Mouse (Mus musculus) megakaryocyte-erythroid progenitor cell, adult 5-6 weeks (primary cell): Measurements from ENCODE around the gene Mid1. TPM values are rescaled to one million over a fixed set of nuclear protein-coding genes. Genes with fewer than 3 reads are reported as not detected.

Experiments used
- ATAC-seq: replicated peaks from 2 replicates; pipeline ENCODE4 v1.8.0; 2016; ENCODE audit warnings: mild to moderate bottlenecking, inconsistent platforms; ENCODE audit not compliant: severe bottlenecking, poor library complexity, low FRiP score, low TSS enrichment
- total RNA-seq, 2 experiments: library from RNA; stranded (forward) in 1 of 2; stranded (reverse) in 1 of 2; fragments of 200-1000, 215-1000 nt in 1 of 2; fragments of >200 nt in 1 of 2; fragmentation: Nextera tagmentation in 1 of 2; gene quantifications; 2 replicates each; pipeline ENCODE4 v1.2.3; 2014 to 2017

The Mid1 gene
- total RNA-seq, 2 experiments from 2014 or later: 29.5 to 112 TPM

GRCm38 (mm10) chrX:169807744-169808143, 122.7 kb downstream of the Mid1 start:
- ATAC-seq: no peak

- ATAC-seq: no peak
Observed at GRCm38 (mm10) chrX:169811318-169811717, 126.3 kb downstream of the Mid1 start.

DNA sequence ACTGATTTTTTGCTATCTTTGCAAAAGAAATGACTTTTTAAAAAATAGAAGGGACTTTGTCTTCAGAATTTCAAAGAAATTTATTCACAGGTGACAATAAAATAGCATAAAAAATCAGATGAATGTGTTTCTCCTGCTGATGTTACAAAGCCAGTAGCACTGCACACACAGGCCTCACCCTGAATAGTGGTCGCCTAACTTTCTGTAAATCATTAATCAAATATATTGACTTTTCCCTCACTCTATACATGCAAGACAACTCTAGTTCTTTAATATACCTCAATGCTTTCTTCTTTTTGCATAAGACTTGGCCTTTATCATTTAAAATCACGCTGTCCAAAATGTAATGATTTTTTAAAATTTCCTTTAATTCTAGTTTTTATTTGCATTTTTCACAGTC, 126.8 kb downstream of the Mid1 start:
- ATAC-seq: no peak

- no peak for ATAC-seq
Observed at GRCm38 (mm10) chrX:169813673-169814072, 128.7 kb downstream of the Mid1 start.

DNA sequence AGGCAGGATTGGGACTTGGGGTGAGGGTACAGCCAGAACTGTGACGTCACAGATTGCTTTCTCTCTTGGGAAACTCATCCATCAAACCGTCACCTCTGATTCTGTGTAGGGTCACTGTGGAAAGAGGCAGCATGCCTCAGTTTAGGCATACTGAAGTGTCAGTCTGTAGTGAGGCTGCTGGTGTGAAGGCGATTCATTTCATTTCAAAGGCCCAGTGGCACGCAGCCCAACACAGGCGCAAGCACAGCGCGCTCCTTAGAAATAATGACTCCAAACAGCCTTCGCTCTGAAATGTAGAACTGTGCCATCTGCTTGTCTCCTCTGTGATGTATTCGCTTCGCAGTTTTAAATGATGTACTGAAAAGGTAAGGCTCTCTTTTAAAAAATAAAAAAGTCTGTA, 141.9 kb downstream of the Mid1 start:
- no peak for ATAC-seq

DNA sequence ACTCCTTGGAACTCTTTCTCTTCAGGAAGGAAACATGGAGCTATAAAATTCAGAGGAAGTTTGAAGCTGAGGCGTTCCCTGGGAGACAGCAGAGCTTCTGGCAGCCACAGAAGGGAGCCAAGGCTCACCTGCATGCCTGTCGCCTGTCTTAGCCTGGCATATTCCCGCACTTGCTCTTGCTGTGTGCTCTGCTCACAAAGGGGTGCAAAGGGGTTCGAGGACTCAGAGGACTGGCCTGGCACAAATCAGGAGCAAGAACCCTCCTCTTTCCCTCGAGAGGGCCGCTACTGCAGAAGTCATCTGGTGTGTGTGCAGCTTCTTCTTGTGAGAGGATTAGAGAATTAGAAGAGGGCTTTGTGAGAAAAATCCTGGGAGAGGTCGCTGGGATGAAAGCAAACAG, 142.7 kb downstream of the Mid1 start:
- ATAC-seq: no peak

- no peak for ATAC-seq
Observed at GRCm38 (mm10) chrX:169828136-169828535, 143.1 kb downstream of the Mid1 start.

DNA sequence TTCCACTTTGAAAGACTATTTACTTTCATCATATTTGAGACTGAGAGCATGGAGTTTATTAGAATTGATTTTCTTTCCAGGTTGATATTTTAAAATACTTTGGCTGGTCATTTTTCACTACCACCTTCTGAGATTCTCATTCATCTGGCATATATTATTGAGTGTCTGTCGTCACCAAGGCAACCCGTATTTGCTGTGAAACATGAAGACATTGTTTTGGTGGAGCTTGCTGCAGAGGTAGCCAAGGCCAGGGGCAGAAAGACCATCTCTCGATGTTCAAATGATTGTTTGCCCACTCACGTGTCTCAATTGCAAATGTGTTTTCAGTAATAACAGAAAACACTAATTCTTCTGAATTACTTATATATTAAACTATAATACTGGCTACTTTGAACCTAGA, 145.1 kb downstream of the Mid1 start:
- ATAC-seq: no peak

DNA sequence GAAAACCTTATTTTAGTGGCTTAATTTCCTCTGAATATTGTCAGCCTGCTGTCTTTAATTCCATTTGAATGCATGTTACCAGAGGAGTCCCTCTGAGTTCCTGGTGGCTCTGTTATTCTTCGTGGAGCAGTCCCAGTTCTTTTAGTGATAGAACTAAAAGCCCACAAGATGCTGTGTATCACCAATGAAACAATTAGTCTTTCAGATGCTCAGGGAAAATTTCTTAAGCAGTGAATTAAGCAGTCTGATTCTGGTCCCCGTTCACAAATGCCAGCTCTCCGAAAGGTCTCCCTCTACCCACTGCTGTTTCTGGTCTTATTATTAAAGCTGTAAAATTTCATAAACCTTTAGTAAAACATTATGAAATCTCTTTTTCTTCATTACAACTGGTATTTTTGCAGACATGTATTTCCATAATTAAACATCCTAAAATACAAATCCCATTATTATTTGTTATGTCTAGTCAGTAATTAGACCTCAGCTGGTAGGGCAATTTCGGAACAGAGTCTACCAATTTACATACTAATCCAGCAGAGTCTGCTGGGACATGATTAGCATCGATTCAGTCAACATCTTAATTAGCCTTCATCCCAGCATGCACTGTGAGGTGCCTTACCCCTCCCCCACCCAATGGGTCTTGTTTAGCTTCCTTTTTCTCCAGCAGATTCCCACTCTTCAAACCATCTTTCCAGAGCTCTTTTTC, 153.1 kb downstream of the Mid1 start:
- no peak for ATAC-seq

DNA sequence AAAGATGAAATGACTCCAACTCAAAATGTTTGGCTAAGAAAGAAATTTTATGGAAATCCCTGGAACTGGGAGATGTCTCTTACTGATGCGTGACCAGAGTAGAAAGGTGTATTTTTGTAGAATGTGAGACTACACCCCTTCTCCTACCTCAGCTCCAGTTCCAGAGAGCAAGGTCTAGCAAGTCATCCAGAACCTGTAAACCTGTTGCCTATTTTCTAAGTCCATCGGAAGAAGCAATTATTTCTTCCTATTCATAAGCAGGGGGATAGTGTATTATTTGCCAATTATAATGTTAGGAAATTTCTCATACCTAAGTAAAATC, 153.6 kb downstream of the Mid1 start:
- ATAC-seq: no peak

GRCm38 (mm10) chrX:169843267-169843666, 158.3 kb downstream of the Mid1 start:
- no peak for ATAC-seq

GRCm38 (mm10) chrX:169844150-169844772, 159.3 kb downstream of the Mid1 start:
- no peak for ATAC-seq

DNA sequence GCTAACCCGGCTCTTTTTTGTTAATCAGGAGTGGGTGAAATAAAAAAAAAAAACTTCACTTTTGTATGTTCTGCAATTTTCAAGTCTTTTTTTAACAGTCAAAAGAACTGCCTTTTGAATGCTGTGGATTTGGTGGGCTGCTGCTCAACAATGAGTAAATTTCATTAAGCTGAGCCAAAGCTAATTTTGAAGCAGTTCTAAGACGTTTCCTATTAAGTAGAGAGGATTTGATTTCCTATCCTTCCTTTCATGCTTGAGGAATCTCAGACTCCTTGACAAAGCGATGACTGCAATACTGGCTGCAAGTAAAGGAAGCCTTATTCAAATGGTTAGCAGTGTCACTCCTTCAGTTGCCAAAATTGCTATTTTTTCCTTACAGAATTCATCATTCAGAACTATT, 161.2 kb downstream of the Mid1 start:
- no peak for ATAC-seq

- no peak for ATAC-seq
Observed at GRCm38 (mm10) chrX:169861194-169861720, 176.3 kb downstream of the Mid1 start.

GRCm38 (mm10) chrX:169862440-169862839, 177.4 kb downstream of the Mid1 start:
- no peak for ATAC-seq

DNA sequence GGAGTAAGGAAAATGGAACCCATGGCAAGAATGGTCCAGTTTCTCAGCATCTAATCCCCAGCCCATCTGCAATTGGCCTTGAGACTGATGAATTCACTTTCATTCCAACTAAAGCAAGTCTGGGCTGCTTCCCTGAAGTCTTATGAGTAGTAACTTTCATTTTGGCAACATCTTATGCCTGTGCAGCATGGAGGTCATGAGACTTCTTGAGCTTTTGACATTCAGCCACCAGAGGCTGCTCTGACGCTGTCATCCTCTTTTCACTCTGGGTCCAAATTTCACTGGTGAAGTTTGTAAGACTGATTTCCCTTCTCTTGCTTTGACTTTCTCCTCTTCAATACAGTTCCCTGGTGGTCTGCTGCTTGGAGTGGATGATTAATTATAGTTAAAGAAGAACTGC, 177.8 kb downstream of the Mid1 start:
- ATAC-seq: peak; percentile 73

DNA sequence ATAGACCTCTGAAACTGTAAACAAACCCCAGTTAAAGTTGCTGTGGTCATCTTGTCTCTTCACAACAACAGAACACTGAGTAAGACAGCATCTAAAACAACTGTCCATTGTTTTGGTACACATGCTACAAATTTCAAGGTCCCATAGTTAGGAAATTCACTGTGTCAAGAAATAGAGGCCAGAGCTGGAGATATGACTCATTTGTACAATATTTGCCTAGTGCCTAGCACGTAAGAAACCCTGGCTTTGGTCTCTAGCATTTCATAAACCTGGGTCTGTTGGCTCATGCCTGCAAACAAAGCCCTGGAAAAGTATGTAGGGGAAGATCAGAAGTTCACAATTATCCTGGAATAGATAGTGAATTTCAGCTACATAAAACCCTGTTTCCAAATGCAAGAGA, 178.8 kb downstream of the Mid1 start:
- ATAC-seq: no peak

DNA sequence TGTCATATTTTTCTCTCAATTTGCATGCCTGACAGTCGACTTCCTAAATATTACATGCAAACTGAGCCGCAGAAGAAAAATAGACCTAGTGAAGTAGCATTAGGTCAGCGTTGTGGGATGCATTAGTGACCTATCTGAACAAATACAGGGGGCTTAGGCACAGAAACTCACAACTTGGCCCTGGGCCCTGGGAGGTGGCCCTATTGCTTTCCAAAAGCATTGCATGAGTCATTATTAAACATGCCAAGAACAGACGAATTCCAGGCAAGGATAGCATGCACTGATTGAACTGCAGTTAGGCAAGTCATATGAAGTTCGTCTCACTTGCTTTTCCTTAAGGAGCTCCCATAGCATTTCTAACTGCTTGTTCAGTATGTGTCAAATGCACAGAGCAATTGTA, 183.2 kb downstream of the Mid1 start:
- no peak for ATAC-seq

GRCm38 (mm10) chrX:169874475-169874874, 189.5 kb downstream of the Mid1 start:
- ATAC-seq: no peak

- peak; percentile 78 for ATAC-seq
Observed at GRCm38 (mm10) chrX:169879481-169880362, 194.7 kb downstream of the Mid1 start.
